Mouse (Mus musculus) central nervous system, embryonic 18 days (tissue): ENCODE measurements around the gene Folr2. TPM values are rescaled to one million over a fixed set of nuclear protein-coding genes. Genes with fewer than 3 reads are reported as not detected.

Experiments
- polyA plus RNA-seq: library from polyadenylated mRNA; depleted of rRNA; stranded (reverse); fragments of >200 nt; gene quantifications from 2 replicates; pipeline ENCODE4 v1.2.3, GENCODE M21; 2012; rRNA removed

Gene Folr2
- polyA plus RNA-seq, result 2.7 and 3.4 TPM in 2 replicates

DNA sequence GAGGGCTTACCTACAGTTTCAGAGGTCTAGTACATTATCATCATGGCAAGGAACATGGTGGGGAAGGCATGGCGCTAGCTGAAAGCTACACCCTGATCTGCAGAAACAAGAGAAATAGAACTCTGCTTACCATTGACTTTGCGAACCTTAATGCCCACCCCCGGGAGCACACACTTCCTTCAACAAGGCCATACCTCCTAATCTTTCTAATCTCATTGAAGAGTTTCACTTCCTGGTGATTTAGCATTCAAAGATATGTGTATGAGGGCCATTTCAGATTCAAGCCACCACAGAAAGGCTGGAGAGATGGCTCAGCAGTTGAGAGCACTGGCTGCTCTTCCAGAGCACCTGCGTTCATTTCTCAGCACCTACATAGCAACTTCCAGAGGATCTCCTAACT, at the start of gene Folr2:
TSS of gene Folr2 (minus strand) at position 101 of the 400 bp plus-strand sequence.

DNA sequence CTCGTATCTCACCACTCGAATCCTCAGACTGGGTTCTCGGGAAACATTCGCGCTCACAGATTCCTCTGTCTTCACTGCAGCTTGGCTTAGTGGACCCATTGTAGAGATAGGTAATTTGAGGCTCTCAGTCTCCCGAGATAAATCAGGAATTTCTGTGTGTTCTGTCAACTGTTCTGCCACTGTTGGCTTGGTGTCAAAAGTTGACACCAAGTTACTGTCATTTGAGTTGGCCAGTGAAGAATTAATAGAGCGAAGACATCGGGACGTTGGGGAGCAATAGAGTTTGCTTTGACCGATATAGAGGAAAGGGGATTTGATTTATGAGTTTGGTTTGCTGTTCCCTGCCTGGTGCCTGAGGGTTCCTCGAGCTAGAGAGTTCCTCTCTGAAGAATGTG, 49.3 kb upstream of the Folr2 start, which contains the start of gene Tomt:
TSS of gene Tomt (minus strand) at position 73 of the 395 bp plus-strand sequence.

GRCm38 (mm10) chr7:101905561-101906286, 48.7 kb upstream of the Folr2 start, which contains the start of gene Lamtor1:
TSS of gene Lamtor1 (plus strand) at chr7:101905904.

DNA sequence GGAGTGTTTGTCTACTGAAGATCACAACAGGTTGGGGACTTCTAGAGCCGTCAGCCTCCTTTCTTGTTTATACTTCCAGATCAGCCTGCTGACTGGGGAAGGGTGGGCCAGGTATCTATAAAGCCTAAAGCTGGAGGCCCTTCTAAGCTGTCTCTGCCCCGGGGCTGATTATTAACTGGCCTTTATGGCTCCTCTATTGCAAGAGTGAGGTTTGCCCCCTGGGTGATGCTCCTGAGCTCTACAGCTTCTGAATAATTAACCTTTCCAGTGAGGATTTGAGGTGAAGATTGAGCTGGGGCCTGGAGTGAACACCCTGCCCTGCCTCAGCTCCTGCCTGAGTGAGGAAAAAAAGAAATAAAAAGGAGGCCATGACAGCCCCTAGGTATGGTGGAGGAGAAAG, 13.6 kb upstream of the Folr2 start, which contains the start of gene Folr1:
TSS of gene Folr1 (minus strand) at position 160 of the 400 bp plus-strand sequence.

GRCm38 (mm10) chr7:101863415-101863814, 6.4 kb upstream of the Folr2 start, which contains the start of gene Anapc15:
TSS of gene Anapc15 (plus strand) at chr7:101863715.

DNA sequence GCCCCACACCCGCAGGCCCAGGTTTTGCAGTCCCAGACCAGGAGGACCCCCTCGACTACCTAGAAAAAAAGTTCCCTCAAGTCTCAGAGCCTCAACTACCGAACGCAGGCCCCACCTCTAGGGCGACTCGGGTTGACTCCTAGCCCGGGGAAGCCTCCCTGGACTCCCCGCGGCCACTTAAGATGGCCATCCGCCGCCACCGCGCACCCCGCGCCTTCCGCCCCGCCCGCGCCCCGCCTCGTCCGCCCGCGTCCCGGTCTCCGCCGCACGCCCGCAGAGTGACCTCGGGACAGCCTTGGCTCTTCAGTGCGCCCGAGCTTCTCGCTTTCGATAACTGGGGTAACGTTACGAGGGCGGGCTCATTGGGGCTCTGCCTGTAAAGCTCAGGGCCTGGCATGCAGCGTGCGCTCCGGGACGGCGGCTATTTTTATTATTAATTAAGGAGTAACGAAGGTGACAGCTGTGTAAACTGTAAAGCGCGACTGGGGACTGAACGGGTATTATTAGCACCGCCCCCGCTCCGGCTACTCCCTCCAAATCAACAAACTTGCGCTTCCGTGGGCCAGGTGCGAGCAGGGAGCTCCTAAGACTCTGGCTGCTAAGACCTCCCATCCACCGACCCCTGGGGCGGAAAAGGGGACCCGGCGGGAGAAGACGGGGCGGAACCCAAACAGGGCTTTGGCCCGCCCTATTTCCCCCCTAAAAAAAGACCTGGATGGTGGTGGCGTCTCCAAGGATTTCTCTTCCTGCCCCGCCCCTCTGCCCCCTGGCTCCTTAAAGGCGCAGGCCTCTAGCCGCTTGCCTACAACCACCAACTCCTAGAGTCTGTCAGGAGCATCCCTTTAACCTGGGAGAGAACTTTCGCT, 19.2 kb downstream of the Folr2 start, which contains the start of gene Inppl1:
TSS of gene Inppl1 (minus strand) at position 624 of the 866 bp plus-strand sequence.

GRCm38 (mm10) chr7:101817861-101818401, 39.1 kb downstream of the Folr2 start, which contains the start of gene Phox2a:
TSS of gene Phox2a (plus strand) at chr7:101818313.

Other genes with a start within 250 kb of the Folr2 start
- 24.4 and 27.1 TPM in 2 replicates for gene Clpb, start 193.6 kb downstream of the Folr2 start, polyA plus RNA-seq
- gene Phox2a, start 38.9 kb downstream of the Folr2 start, polyA plus RNA-seq, result 0.19 and 0.47 TPM in 2 replicates
- gene Inppl1, start 19.0 kb downstream of the Folr2 start, polyA plus RNA-seq, result 16.0 and 17.4 TPM in 2 replicates
- 85.9 and 93.3 TPM in 2 replicates for gene Anapc15, start 6.5 kb upstream of the Folr2 start, polyA plus RNA-seq
- 6.3 and 19.2 TPM in 2 replicates for gene Folr1, start 13.6 kb upstream of the Folr2 start, polyA plus RNA-seq
- gene Lamtor1, start 48.7 kb upstream of the Folr2 start, polyA plus RNA-seq, result 165 and 168 TPM in 2 replicates
- 0.34 and 0.36 TPM in 2 replicates for gene Tomt, start 49.2 kb upstream of the Folr2 start, polyA plus RNA-seq
- gene Lrrc51, start 76.7 kb upstream of the Folr2 start, polyA plus RNA-seq, result 8.7 and 11.0 TPM in 2 replicates
- gene Numa1, start 76.9 kb upstream of the Folr2 start, polyA plus RNA-seq, result 53.4 and 61.3 TPM in 2 replicates
- 17.2 and 19.3 TPM in 2 replicates for gene Il18bp, start 161.5 kb upstream of the Folr2 start, polyA plus RNA-seq
- gene Rnf121, start 208.3 kb upstream of the Folr2 start, polyA plus RNA-seq, result 85.9 and 92.3 TPM in 2 replicates
- 51.7 and 54.6 TPM in 2 replicates for gene Xndc1, start 208.3 kb upstream of the Folr2 start, polyA plus RNA-seq
- gene Xntrpc, start 208.5 kb upstream of the Folr2 start, polyA plus RNA-seq, result 4.0 and 4.4 TPM in 2 replicates
- gene Trpc2, start 225.9 kb upstream of the Folr2 start, polyA plus RNA-seq, result 3.0 and 3.1 TPM in 2 replicates
- 0.23 and 1.8 TPM in 2 replicates for gene Art1, start 244.5 kb upstream of the Folr2 start, polyA plus RNA-seq